Mouse (Mus musculus): ENCODE data around the gene Prmt3. TPM values are rescaled to one million over a fixed set of nuclear protein-coding genes. Genes with fewer than 3 reads are reported as not detected.
A peak's percentile ranks its signal among the peaks of the same experiment; 100 is the strongest.

The Prmt3 gene
- total and polyA plus RNA-seq, 2 experiments from 2014 or later, result 42.3 to 60.6 TPM

GRCm38 (mm10) chr7:49777585-49777984 is 561 bp upstream of the Prmt3 start:
- Histone ChIP-seq H3K4me3 (ENCODE audit: low read depth, low read length) (no peak overlapping the region), H3K27ac (ENCODE audit: low read depth, low read length) (no peak overlapping the region), H3K9me3 (ENCODE audit: low read length) (no peaks in the 10 kb centered on the region), H3K36me3 (ENCODE audit: insufficient read depth) (peaks cover 14% of the 10 kb centered on the region; the same call in 1 of the 2 replicates), H3K4me2 (ENCODE audit: low read depth) (peak overlapping the region; percentile 21; the same call in 1 of the 2 replicates), H3K9ac (0 out of 2 replicates have a peak overlapping the region, but pooled peaks have one; percentile 84), H3K4me1 (ENCODE audit: insufficient read depth) (peaks cover 7% of the 10 kb centered on the region; the same call in 1 of the 2 replicates), H3K27me3 (ENCODE audit: insufficient read depth, low read length) (no peaks in the 10 kb centered on the region)
- TF ChIP-seq CTCF (IDR thresholded peaks at IDR 0.05; ENCODE audit: low read depth), result no peak
- WGBS, result 51% methylated on average over 3 of the region's 3 CpGs
- no peak; the same call in 1 of the 2 replicates for ATAC-seq
- DNase-seq, result no peak

- H3K27me3 ChIP-seq (ENCODE audit: insufficient read depth, low read length), result no peaks in the 10 kb centered on the region
- peak overlapping the region; percentile 75 for H3K4me3 ChIP-seq (ENCODE audit: low read depth, low read length)
- 63% methylated on average over 12 of the region's 12 CpGs for WGBS
- peaks cover 7% of the 10 kb centered on the region; the same call in 1 of the 2 replicates for H3K4me1 ChIP-seq (ENCODE audit: insufficient read depth)
- H3K27ac ChIP-seq (ENCODE audit: low read depth, low read length), result peak overlapping the region; percentile 91
- H3K9ac ChIP-seq, result peak overlapping the region; percentile 84
- ATAC-seq (peak; percentile 5; the same call in 1 of the 2 replicates), DNase-seq (peak; percentile 52)
- peak overlapping the region; percentile 81 for H3K4me2 ChIP-seq (ENCODE audit: low read depth)
- H3K9me3 ChIP-seq (ENCODE audit: low read length), result no peaks in the 10 kb centered on the region
- TF ChIP-seq CTCF (IDR thresholded peaks at IDR 0.05; ENCODE audit: low read depth), result no peak
- H3K36me3 ChIP-seq (ENCODE audit: insufficient read depth), result peaks cover 22% of the 10 kb centered on the region
Measured at GRCm38 (mm10) chr7:49778904-49779615, 914 bp downstream of the Prmt3 start.

GRCm38 (mm10) chr7:49783017-49783416 is 4.9 kb downstream of the Prmt3 start:
- WGBS, result 93% methylated on average over 2 of the region's 2 CpGs
- DNase-seq, result no peak
- no peak overlapping the region for H3K4me3 ChIP-seq (ENCODE audit: low read depth, low read length)
- no peak for ATAC-seq
- no peaks in the 10 kb centered on the region for H3K9me3 ChIP-seq (ENCODE audit: low read length)
- H3K36me3 ChIP-seq (ENCODE audit: insufficient read depth), result peaks cover 44% of the 10 kb centered on the region
- TF ChIP-seq CTCF (IDR thresholded peaks at IDR 0.05; ENCODE audit: low read depth), result no peak
- no peak overlapping the region for H3K27ac ChIP-seq (ENCODE audit: low read depth, low read length)
- no peak overlapping the region for H3K9ac ChIP-seq
- H3K27me3 ChIP-seq (ENCODE audit: insufficient read depth, low read length), result no peaks in the 10 kb centered on the region
- peaks cover 7% of the 10 kb centered on the region; the same call in 1 of the 2 replicates for H3K4me1 ChIP-seq (ENCODE audit: insufficient read depth)
- H3K4me2 ChIP-seq (ENCODE audit: low read depth), result no peak overlapping the region

GRCm38 (mm10) chr7:49785141-49785540 is 7.0 kb downstream of the Prmt3 start:
- TF ChIP-seq CTCF (IDR thresholded peaks at IDR 0.05; ENCODE audit: low read depth), result no peak
- Histone ChIP-seq H3K27me3 (ENCODE audit: insufficient read depth, low read length) (no peaks in the 10 kb centered on the region), H3K4me3 (ENCODE audit: low read depth, low read length) (no peak overlapping the region), H3K4me2 (ENCODE audit: low read depth) (no peak overlapping the region), H3K9ac (no peak overlapping the region), H3K27ac (ENCODE audit: low read depth, low read length) (no peak overlapping the region), H3K4me1 (ENCODE audit: insufficient read depth) (no peaks in the 10 kb centered on the region), H3K36me3 (ENCODE audit: insufficient read depth) (peaks cover 51% of the 10 kb centered on the region), H3K9me3 (ENCODE audit: low read length) (no peaks in the 10 kb centered on the region)
- 93% methylated on average over 7 of the region's 7 CpGs for WGBS
- no peak for DNase-seq
- no peak for ATAC-seq

- Histone ChIP-seq H3K36me3 (ENCODE audit: insufficient read depth) (peaks cover 54% of the 10 kb centered on the region), H3K4me3 (ENCODE audit: low read depth, low read length) (no peak overlapping the region), H3K4me2 (ENCODE audit: low read depth) (no peak overlapping the region), H3K4me1 (ENCODE audit: insufficient read depth) (no peaks in the 10 kb centered on the region), H3K9ac (no peak overlapping the region), H3K27me3 (ENCODE audit: insufficient read depth, low read length) (no peaks in the 10 kb centered on the region), H3K27ac (ENCODE audit: low read depth, low read length) (no peak overlapping the region), H3K9me3 (ENCODE audit: low read length) (no peaks in the 10 kb centered on the region)
- peak; percentile 72 for TF ChIP-seq CTCF (IDR thresholded peaks at IDR 0.05; ENCODE audit: low read depth)
- 58% methylated on average over 12 of the region's 12 CpGs for WGBS
- ATAC-seq (peak; percentile 62), DNase-seq (peak; percentile 83)
Measured at GRCm38 (mm10) chr7:49786618-49787382, 8.7 kb downstream of the Prmt3 start.

- Histone ChIP-seq H3K4me3 (ENCODE audit: low read depth, low read length) (no peak overlapping the region), H3K27ac (ENCODE audit: low read depth, low read length) (no peak overlapping the region), H3K27me3 (ENCODE audit: insufficient read depth, low read length) (no peaks in the 10 kb centered on the region), H3K36me3 (ENCODE audit: insufficient read depth) (peaks cover 49% of the 10 kb centered on the region), H3K4me2 (ENCODE audit: low read depth) (no peak overlapping the region), H3K9ac (no peak overlapping the region), H3K9me3 (ENCODE audit: low read length) (no peaks in the 10 kb centered on the region), H3K4me1 (ENCODE audit: insufficient read depth) (no peaks in the 10 kb centered on the region)
- DNase-seq (no peak), ATAC-seq (no peak)
- TF ChIP-seq CTCF (IDR thresholded peaks at IDR 0.05; ENCODE audit: low read depth), result no peak
- 98% methylated on average over 3 of the region's 3 CpGs for WGBS
Measured at GRCm38 (mm10) chr7:49787383-49787645, 9.2 kb downstream of the Prmt3 start.

- H3K27me3 ChIP-seq (ENCODE audit: insufficient read depth, low read length), result no peaks in the 10 kb centered on the region
- ATAC-seq, result no peak
Measured at GRCm38 (mm10) chr7:49794304-49794703, 16.2 kb downstream of the Prmt3 start.

More at GRCm38 (mm10) chr7:49794304-49794703, 16.2 kb downstream of the Prmt3 start:
- Histone ChIP-seq H3K36me3 (ENCODE audit: insufficient read depth) (peaks cover 39% of the 10 kb centered on the region), H3K4me3 (ENCODE audit: low read depth, low read length) (no peak overlapping the region), H3K4me2 (ENCODE audit: low read depth) (no peak overlapping the region), H3K9ac (no peak overlapping the region), H3K9me3 (ENCODE audit: low read length) (no peaks in the 10 kb centered on the region), H3K4me1 (ENCODE audit: insufficient read depth) (no peaks in the 10 kb centered on the region), H3K27ac (ENCODE audit: low read depth, low read length) (no peak overlapping the region)
- no peak for DNase-seq
- no peak for TF ChIP-seq CTCF (IDR thresholded peaks at IDR 0.05; ENCODE audit: low read depth)
- 89% methylated on average over 2 of the region's 2 CpGs for WGBS

Measured in forebrain, postnatal 0 days (tissue).